Mouse (Mus musculus): ENCODE measurements at regions not wholly inside any gene's neighbourhood (a gene's known extent, or its start where the extent isn't known, plus 50 kb on each side); places are given as distances from the start of the nearest gene placed in this dataset.
"Not testable (repeated sequence)": the region's sequence is repeated elsewhere in the genome, so short reads cannot be mapped to it uniquely, and the experiment has no call there.

DNA sequence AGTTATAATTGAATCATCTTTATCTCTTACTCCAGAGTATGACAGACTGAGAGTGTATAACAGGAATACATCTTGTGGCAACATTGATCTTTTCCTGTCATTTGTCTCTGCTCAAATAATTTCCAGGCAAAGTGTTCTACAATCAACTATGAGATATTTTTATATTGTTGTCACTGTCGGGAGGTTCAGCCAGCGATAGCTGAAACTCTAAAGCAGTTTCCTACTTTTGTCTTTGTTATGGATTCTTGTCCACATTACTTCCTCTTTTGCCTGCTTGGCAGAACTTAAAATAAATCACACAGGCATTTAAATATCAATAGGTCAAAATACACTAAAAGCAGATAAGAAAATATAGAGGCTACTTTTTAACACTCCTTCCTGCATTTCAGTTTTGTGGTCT, 820.2 kb downstream of the Robo2 start:
- no peak for DNase-seq (ENCODE audit: extremely low spot score in 1 of 2, low spot score in 2 of 2)
- intact Hi-C loops (cut with DNase I): no loop called here
- Histone ChIP-seq H3K27ac (no peak overlapping the region), H3K4me3 (no peak overlapping the region)
- no peak for TF ChIP-seq CTCF (IDR thresholded peaks at IDR 0.05)

GRCm38 (mm10) chr16:73561216-73561615, 850.4 kb downstream of the Robo2 start:
- no peak for TF ChIP-seq CTCF (IDR thresholded peaks at IDR 0.05)
- no peak for DNase-seq (ENCODE audit: extremely low spot score in 1 of 2, low spot score in 2 of 2)
- Histone ChIP-seq H3K27ac (no peak overlapping the region), H3K4me3 (no peak overlapping the region)
- intact Hi-C loops (cut with DNase I): no loop called here

DNA sequence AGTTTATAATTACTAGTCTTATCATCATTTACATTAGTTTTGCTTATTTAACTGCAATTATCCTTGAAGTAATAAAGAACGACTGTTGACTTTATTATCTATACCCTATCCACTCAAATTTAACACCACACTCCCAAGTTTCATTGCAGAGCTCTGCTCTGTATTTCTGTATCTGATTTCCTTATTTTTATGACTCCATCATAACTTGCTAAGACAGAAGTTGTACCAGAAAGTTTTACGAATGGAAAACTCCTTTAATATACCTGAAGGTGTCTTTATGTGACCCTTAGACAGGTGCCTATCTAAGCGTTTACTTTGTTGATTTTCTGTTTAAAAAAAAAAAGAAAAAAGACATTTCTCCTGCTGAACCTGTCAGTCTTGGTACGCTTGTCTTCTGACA, 854.7 kb downstream of the Robo2 start:
- intact Hi-C loops (cut with DNase I): no loop called here
- H3K27ac ChIP-seq: no peak overlapping the region
- no peak overlapping the region for H3K4me3 ChIP-seq
- TF ChIP-seq CTCF (IDR thresholded peaks at IDR 0.05): no peak
- DNase-seq (ENCODE audit: extremely low spot score in 1 of 2, low spot score in 2 of 2): no peak

- intact Hi-C loops (cut with DNase I): no loop called here
- H3K27ac ChIP-seq: no peak overlapping the region
- DNase-seq (ENCODE audit: extremely low spot score in 1 of 2, low spot score in 2 of 2): no peak
- H3K4me3 ChIP-seq: no peak overlapping the region
- no peak for TF ChIP-seq CTCF (IDR thresholded peaks at IDR 0.05)
Measured at GRCm38 (mm10) chr16:73543651-73544050, 868.0 kb downstream of the Robo2 start.

DNA sequence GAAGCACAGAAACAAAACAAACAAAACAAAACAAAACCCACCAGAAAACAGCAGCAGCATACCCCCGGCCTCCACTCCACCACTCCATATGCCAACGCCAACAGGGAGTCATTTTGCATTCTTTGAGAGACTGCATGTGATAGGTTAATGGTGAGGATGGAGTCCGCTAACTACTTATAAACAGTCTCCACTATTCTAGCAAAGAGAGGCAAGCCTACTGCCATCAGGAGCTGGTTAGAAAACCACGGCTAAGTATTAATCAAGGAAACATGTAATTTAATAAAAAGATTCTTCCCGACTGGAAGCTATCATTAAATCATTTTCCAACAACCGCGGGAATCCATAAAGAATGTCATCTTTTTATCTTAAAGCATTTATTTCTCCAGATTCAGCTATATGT, 873.6 kb downstream of the Robo2 start:
- no peak for DNase-seq (ENCODE audit: extremely low spot score in 1 of 2, low spot score in 2 of 2)
- Histone ChIP-seq H3K4me3 (no peak overlapping the region), H3K27ac (no peak overlapping the region)
- intact Hi-C loops (cut with DNase I): no loop called here
- TF ChIP-seq CTCF (IDR thresholded peaks at IDR 0.05): no peak

DNA sequence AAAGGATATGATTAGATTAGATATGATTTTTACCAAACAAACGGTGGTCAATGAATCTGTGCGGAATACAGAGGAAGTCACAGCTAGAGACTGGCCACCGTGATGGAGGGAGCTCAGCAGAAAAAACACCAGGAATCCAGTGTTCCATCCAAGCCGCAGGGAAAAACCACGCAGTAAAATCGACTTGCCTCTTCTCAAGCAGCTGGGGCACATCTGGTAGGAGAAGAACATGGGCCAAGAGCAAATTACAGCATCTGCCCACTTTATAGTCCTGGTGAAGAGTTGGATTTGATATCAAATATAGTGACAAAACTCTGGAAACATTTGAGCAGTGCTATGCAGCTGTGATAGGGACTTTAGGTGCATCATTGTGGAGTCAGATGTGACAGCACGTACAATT, 874.1 kb downstream of the Robo2 start:
- no peak for DNase-seq (ENCODE audit: extremely low spot score in 1 of 2, low spot score in 2 of 2)
- Histone ChIP-seq H3K4me3 (no peak overlapping the region), H3K27ac (no peak overlapping the region)
- intact Hi-C loops (cut with DNase I): no loop called here
- no peak for TF ChIP-seq CTCF (IDR thresholded peaks at IDR 0.05)

GRCm38 (mm10) chr16:73530191-73530590, 881.4 kb downstream of the Robo2 start:
- TF ChIP-seq CTCF (IDR thresholded peaks at IDR 0.05): no peak
- no peak for DNase-seq (ENCODE audit: extremely low spot score in 1 of 2, low spot score in 2 of 2)
- intact Hi-C loops (cut with DNase I): no loop called here
- H3K27ac ChIP-seq: no peak overlapping the region
- no peak overlapping the region for H3K4me3 ChIP-seq

DNA sequence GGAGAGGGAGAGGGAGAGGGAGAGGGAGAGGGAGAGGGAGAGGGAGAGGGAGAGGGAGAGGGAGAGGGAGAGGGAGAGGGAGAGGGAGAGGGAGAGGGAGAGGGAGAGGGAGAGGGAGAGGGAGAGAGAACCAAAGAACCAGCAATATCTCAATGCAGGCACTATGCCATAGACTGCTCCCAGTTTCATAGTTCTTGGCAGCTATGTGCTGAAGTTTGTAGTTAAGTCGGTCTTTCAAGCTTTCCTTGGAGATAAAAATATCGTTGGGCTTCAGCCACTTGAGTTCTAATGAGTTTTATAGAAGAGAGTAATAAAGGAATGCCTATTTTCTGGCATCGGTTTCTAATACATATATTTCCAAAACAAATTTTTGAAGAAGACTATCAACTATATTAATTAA, 888.7 kb downstream of the Robo2 start:
- H3K27ac ChIP-seq; H3K4me3 ChIP-seq; intact Hi-C loops (cut with DNase I); DNase-seq (ENCODE audit: extremely low spot score in 1 of 2, low spot score in 2 of 2): not testable (repeated sequence)

- no peak for TF ChIP-seq CTCF (IDR thresholded peaks at IDR 0.05)
Measured at GRCm38 (mm10) chr16:73504759-73505158, 906.9 kb downstream of the Robo2 start.

GRCm38 (mm10) chr16:73498636-73499208, 912.9 kb downstream of the Robo2 start:
- Histone ChIP-seq H3K4me3 (no peak overlapping the region), H3K27ac (no peak overlapping the region)
- intact Hi-C loops (cut with DNase I): no loop called here
- TF ChIP-seq CTCF (IDR thresholded peaks at IDR 0.05): no peak
- no peak for DNase-seq (ENCODE audit: extremely low spot score in 1 of 2, low spot score in 2 of 2)

More at GRCm38 (mm10) chr16:73504759-73505158, 906.9 kb downstream of the Robo2 start:
- Histone ChIP-seq H3K27ac (no peak overlapping the region), H3K4me3 (no peak overlapping the region)
- intact Hi-C loops (cut with DNase I): no loop called here
- DNase-seq (ENCODE audit: extremely low spot score in 1 of 2, low spot score in 2 of 2): no peak

GRCm38 (mm10) chr16:73483214-73483856, 928.3 kb downstream of the Robo2 start:
- intact Hi-C loops (cut with DNase I): no loop called here
- H3K4me3 ChIP-seq: no peak overlapping the region
- no peak for DNase-seq (ENCODE audit: extremely low spot score in 1 of 2, low spot score in 2 of 2)
- no peak overlapping the region for H3K27ac ChIP-seq
- TF ChIP-seq CTCF (IDR thresholded peaks at IDR 0.05): no peak

DNA sequence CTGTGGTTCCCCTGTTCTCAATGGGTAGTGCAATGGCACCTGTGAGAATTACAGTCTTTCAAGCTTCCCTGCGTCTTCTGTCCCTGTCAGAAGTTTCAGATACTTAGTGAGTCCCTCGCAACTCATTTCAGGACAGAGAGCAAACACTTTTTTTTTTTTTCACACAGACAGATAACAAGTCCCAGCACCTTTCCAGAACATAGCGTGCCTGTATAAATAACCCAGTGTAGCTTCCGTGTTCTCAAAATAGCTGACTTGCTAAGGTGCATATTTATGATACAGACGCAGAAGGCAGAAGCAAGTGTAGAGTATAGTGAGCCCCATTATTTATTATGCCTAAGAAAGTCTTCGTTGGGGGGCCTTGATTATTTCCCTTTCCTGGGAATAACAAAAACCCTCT, 929.4 kb downstream of the Robo2 start:
- no peak overlapping the region for H3K27ac ChIP-seq
- intact Hi-C loops (cut with DNase I): no loop called here
- H3K4me3 ChIP-seq: no peak overlapping the region
- no peak for TF ChIP-seq CTCF (IDR thresholded peaks at IDR 0.05)
- DNase-seq (ENCODE audit: extremely low spot score in 1 of 2, low spot score in 2 of 2): no peak

- TF ChIP-seq CTCF (IDR thresholded peaks at IDR 0.05): no peak
- DNase-seq (ENCODE audit: extremely low spot score in 1 of 2, low spot score in 2 of 2): no peak
- no peak overlapping the region for H3K4me3 ChIP-seq
- intact Hi-C loops (cut with DNase I): no loop called here
- no peak overlapping the region for H3K27ac ChIP-seq
Measured at GRCm38 (mm10) chr16:73473502-73473901, 938.1 kb downstream of the Robo2 start.
